Mouse (Mus musculus) lung, postnatal 25 days (tissue): Measurements from ENCODE around the gene Lsm10.
"Not testable (repeated sequence)": the region's sequence is repeated elsewhere in the genome, so short reads cannot be mapped to it uniquely, and the experiment has no call there.

ENCODE experiments used
- DNase-seq: peaks from one replicate; pipeline ENCODE4 v3.0.0; 2022; ENCODE audit warnings: low spot score

Gene Lsm10

DNA sequence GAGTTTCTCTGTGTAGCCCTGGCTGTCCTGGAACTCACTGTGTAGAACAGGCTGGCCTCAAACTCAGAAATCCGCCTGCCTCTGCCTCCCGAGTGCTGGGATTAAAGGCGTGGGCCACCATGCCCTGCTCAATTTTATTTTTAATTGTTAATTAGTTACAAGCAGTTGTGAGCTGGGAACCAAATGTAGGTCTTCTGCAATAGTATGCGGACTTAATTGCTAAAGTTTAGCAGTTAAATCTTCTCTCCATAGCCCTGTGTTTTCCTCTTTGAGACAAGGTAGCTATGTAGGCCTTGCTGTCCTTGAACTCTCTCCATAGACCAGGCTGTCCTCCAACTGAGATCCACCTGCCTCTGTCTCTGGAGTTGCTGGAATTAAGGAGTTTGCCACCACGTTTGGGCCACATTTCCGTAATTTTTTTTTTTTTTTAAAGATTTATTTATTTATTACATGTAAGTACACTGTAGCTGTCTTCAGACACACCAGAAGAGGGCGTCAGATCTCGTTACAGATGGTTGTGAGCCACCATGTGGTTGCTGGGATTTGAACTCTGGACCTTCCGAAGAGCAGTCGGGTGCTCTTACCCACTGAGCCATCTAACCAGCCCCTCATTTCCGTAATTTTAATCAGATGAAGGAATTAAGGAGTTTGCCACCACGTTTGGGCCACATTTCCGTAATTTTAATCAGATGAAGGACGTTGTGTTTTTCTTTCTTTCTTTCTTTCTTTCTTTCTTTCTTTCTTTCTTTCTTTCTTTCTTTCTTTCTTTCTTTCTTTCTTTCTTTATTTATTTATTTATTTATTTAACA lies 597 bp upstream of the Lsm10 start:
- DNase-seq, result not testable (repeated sequence)

DNA sequence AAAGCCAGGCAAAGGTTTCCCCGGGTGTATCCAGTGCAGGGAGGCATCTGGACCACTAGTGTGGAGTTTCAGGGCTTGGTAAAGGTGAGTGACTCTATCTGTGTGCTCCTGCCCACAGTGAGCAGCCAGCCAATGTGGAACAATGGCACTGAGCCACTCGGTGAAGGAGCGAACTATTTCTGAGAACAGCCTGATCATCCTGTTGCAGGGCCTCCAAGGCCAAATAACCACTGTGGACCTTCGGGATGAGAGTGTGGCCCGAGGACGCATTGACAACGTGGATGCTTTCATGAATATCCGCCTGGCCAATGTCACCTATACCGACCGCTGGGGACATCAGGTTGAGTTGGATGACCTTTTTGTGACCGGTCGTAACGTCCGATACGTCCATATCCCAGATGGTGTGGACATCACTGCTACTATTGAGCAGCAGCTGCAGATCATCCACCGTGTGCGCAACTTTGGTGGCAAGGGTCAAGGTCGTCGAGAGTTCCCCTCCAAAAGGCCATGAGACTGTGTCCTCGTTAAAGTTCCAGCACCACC lies 1.4 kb downstream of the Lsm10 start:
- no peak for DNase-seq

- DNase-seq, result no peak
These were observed 2.9 kb downstream of the Lsm10 start for GRCm38 (mm10) chr4:126099365-126099764.

GRCm38 (mm10) chr4:126100764-126101163 lies 4.3 kb downstream of the Lsm10 start:
- DNase-seq, result no peak

GRCm38 (mm10) chr4:126102061-126102841 lies 5.8 kb downstream of the Lsm10 start:
- peak; percentile 61 for DNase-seq

GRCm38 (mm10) chr4:126103057-126103581 lies 6.7 kb downstream of the Lsm10 start:
- peak; percentile 97 for DNase-seq

DNA sequence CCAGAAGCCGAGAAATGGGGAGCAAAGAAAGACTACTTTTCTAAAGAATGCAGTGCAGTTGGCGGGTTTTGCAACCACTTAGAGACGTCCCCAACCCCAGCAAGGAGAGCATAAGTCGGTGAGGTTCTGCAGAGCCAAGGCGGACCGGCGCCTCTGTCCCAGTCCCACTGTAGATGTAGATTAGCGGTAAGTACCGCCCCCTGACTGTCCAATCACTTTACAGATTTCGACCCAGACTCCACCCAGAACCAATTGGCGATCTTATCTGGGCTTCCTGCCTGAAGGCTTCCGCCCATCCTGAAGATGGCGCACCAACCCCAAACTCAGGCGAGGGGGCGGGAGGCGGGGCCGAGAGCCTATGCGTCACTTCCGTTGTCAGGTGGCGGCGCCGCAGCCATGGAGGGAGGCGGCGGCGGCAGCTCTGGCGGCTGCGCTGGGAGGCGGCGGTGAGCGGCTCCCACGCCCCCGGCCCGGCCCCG lies 7.2 kb downstream of the Lsm10 start, which contains the start of gene Stk40:
Gene Stk40, plus strand, starts transcription at position 368 of the 479 bp plus-strand sequence.
- peak; percentile 98 for DNase-seq

DNA sequence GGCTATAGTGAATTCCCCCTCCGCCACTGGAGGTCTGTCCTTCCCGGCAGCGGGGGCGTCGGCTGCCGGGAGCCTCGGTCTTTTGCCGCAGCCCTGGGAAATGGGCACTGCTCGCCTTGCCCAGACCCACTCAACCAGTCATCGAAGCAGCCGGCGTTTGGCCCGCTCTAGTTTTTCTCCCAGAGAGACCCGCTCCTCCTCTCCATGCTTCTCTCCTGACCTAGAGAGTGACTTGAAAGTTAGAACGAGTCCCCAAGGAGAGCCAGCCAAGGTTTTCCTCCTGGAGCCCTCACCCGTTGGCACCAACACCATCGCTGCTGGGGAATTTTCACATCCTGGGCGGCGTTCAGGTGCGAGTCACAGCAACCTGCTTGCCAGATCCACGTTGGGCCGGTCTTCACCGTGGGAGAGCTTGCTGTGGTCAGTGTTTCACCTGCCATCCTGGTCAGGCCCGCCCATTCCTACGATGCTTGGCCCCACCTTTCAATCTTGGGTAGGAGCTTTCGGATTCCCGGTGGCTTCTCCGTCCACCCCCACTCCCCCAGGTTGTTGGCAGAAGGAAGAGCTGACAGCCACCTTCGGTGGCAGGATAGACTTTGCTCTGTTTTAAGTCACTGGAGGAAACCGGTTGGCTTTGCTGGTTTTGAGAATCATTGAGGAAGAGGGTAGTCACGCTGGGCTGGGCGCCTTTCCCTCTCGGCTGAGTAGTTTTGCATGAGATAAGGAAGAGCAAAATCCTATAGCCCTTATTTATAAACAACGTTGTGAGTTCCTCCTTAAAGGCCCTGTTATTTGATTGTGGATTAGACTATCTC lies 8.0 kb downstream of the Lsm10 start:
- peak; percentile 41 for DNase-seq

- no peak for DNase-seq
These were observed 8.8 kb downstream of the Lsm10 start for GRCm38 (mm10) chr4:126105131-126105783.

- no peak for DNase-seq
These were observed 11.8 kb downstream of the Lsm10 start for GRCm38 (mm10) chr4:126108061-126108740.

DNA sequence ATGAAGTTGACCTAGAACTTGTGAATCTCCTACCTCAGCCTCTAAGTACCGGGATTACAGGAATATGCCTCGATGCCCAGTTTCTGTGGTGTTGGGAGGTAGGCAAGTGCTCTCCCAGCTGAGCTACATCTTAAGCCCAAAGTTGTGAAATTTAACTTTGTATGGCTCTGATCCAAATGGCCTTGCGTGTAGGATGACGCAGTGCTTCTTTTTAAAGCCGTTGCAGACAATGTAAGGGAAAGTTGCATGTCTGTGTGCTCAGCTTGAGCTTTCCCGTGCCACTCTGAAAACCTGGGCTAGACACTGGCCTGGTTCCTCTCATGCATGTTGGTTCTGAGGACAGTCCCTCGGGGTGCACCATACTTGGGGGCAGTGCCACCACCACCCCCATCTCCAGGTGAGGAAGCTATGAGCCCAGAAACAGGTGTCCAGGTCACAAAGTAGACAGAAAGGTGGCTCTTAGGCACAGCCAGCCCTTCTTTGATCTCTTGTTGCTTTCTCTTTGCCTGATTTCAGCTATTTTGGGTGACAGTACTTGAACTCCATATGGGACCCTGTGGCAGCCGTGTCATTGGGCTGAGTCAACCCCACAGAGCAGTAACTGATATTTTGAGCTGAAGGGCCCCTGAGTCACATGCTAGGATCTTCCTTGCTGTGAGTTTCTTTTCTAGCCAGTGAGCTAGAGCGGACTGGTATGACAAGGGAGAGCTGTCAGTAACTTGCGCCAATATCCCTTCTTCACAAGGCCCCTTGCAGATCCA lies 13.4 kb downstream of the Lsm10 start:
- DNase-seq, result peak; percentile 69

DNA sequence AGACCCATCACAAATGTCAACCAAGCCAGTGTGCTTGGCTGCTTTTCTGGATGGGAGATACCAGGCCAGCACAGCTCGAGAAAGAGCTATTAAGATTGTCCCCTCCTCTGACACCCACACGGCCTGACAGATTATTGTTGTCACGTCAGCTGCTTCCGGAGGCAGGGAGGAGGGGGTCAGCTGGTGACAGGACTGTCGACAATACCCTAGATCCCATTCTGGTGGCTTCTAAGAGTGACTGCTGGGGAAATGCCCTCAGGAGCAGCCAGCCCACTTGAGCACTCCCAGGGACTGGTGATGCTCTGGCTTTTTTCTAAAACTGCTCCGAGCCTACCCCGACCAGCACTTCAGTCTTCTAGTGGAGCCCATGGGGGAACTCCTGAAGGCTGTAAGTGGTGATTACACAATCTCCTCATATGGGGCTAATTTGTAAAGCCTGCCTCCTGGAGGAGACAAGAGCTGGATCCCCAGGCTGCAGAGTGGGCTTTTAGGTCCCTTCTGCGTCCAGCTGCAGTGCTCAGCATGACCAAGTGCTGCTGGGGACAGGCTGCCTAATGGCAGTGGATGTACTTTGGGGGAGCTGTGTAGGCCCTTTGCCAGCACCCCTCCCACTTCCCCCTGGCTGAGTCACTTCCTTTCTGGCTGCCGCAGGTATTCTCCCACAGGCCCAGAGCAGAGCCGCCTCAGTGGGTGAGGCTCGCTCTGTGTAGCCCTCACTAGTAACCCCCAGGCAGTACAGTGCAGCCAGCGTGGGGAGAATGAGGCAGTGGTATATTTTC lies 14.1 kb downstream of the Lsm10 start:
- peak; percentile 91 for DNase-seq

DNA sequence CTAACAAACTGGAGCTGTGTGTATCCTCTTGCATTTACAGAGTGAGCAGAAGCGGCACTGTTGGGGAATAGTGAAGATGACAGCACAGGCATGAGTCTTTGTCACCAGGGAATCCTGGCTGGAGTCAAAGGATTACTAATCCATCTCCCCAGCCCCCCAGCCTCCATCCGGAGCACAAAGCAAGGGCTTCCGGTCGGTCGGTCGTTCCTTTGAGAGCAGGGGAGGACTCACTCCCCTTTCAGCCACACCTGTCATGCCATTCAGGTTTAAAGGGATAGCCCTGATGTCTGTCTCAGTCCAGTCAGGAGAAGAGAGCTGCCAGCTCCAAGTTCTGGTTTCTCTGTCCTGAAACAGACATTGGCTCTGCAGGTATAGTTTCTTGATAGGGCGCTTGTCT lies 14.7 kb downstream of the Lsm10 start:
- no peak for DNase-seq

- DNase-seq, result no peak
These were observed 16.8 kb downstream of the Lsm10 start for GRCm38 (mm10) chr4:126113243-126113642.

DNA sequence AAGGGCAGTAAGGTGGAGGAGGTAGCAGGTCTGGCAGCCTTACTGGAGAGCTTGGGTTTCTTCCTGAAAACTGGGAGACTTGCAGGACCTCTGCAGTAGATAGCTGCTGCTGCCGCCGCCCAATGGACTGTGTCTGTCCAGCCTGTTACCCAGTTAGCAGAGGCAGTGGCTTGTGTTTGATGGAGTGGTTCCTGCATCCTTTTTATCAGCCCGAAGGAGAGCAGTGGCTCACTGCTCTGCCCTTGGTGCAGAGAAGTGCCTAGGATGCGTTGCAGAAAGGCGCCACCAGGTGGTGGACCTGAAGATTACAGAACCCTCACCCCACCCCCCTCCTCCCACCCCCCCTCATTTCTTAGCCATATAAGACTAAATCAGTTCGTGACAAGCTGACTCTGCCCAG lies 17.5 kb downstream of the Lsm10 start:
- peak; percentile 58 for DNase-seq

DNA sequence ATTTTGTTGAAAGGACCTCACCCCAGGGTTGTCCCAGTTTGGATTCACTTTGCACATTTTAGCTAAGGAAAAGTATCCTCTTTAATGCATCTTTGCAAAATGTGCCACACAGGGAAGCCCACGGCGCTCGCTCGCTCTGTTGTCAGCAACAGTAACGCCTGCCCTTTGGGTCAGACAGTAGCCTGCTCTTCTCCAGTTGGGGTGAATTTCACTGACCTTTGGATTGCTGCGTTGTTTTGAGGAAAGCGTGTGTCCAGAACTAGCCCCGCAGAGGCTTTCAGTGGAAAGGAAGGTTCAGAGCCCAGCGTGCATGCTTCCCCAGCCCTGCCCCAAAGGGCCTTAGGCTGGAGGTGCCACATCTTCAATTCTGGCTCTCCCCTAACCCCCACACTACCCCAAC lies 19.0 kb downstream of the Lsm10 start:
- no peak for DNase-seq

- no peak for DNase-seq
These were observed 19.6 kb downstream of the Lsm10 start for GRCm38 (mm10) chr4:126115871-126116521.

GRCm38 (mm10) chr4:126117116-126117515 lies 20.7 kb downstream of the Lsm10 start:
- DNase-seq, result no peak
